Mouse (Mus musculus): ENCODE data around the gene Hes3.

Hes3 gene

GRCm38 (mm10) chr4:152260451-152260850 lies 31.0 kb downstream of the Hes3 start:
- in situ Hi-C loops (cut with MboI, MseI) = no loop called here

DNA sequence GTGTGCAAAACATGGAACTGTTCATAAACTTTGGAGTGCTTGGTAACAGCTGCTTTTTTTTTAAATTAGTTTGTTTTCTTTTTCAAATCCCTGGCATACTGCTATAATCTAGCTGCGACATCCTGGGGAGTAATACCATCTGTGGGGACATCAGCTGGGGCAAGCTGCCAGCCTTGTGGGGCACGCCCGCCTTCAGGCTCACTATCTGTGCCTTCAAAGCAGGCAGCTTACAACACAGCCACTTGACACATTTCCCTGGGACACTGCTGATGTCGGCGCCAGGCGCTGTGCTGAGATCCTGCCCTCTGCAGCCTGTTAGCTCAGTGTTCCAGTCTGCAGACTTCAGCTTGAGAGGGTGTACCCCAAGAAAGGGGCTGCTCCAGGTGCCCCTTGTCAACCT lies 34.4 kb downstream of the Hes3 start:
- in situ Hi-C loops (cut with MboI, MseI) = no loop called here

DNA sequence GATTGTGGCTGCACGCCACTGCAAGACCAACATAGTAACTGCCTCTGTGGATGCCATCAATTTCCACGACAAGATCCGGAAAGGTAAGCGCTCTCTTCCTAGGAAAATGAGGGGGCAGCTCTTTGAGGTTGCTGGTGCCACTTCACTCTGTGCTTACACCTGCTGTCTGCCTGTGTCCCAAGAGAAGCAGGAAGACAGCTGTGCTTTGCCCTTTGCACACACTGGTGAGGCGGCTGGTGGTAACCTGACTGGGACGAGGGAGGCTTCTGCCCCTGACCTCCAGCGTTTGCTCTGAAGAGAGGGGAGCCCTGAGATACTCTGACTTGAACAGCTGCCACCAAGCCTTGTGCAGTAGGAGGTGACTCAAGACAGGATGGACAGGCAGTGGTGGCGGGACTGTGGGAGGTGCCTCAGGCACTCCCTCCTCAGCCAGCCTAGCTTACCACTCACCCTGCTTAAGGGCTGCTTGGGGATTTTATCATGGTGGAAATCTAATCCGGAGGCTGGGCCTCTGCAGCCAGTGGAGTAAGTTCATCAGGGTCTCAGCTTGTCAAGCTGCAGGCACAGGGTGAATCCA lies 38.2 kb downstream of the Hes3 start:
- in situ Hi-C loops (cut with MboI, MseI) = no loop called here

- in situ Hi-C loops (cut with MboI, MseI) = no loop called here
Measured at GRCm38 (mm10) chr4:152250615-152251014, 40.8 kb downstream of the Hes3 start.

- in situ Hi-C loops (cut with MboI, MseI) = no loop called here
Measured at GRCm38 (mm10) chr4:152247195-152247594, 44.3 kb downstream of the Hes3 start.

- in situ Hi-C loops (cut with MboI, MseI) = no loop called here
Measured at GRCm38 (mm10) chr4:152246011-152246410, 45.5 kb downstream of the Hes3 start.

DNA sequence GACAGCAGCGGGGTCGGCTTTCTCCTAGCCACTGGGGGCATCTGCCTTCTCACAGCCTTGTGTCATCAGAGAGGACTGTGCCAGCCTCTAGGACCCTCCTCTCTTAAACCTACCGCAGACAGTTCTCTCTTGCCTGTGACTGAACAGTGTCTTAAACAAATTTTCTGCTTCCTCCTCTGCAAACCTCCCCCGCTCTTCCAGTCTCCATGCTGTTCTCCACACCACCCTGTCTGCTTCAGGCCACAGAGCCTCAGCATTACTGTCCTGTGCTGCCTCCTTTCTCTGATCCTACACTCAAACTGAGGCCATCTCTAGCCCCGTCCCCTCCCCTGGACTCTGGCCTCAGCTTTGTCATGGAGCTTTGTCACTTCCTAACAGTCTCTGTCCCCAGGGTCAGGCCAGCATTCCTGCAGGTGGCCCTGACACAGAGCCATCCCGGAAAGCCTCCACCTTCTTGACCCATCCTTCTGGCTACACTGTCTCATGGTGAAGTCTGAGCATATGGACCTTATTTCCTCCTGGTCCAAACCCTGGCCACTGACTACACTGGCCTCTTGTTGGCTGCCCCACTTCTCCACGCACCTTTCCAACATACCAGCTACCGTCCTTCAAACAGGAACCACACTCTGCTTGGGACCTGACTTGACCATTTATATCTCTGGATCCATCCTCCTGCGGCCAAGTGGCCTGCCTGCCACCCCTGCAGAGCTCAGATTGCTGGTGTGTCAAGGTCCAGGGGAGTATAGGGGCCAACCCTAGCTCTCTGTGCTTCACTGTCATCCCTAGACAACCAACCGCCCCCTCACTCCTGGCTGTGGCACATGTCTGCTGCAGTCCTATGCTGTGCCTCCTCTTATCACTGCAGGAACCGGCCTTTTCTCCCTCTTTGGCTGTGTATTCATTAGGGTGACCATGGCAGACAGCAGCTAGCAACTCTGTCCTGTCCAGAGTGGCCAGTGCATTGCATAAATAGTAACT lies 46.6 kb downstream of the Hes3 start:
- in situ Hi-C loops (cut with MboI, MseI) = no loop called here

DNA sequence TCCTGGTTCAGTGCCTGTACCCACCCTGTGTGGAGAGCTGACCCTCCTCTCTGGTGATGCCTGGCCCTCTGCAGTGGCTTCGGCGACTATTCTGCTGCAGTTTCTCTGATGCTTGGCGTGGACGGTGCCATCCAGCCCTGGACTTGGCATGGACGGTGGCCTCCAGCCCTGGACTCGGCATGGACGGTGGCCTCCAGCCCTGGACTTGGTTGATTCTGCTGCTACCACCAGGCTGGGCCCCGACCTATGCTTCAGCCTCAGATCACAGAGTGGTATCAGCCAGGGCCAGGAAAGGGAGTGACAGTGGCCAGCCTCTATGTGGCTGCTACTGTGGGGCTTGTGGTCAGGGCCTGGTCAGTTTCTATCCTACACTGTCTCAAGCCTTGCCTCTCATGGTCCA lies 47.5 kb downstream of the Hes3 start:
- in situ Hi-C loops (cut with MboI, MseI) = no loop called here

GRCm38 (mm10) chr4:152243241-152243891 lies 48.1 kb downstream of the Hes3 start:
- in situ Hi-C loops (cut with MboI, MseI) = no loop called here

DNA sequence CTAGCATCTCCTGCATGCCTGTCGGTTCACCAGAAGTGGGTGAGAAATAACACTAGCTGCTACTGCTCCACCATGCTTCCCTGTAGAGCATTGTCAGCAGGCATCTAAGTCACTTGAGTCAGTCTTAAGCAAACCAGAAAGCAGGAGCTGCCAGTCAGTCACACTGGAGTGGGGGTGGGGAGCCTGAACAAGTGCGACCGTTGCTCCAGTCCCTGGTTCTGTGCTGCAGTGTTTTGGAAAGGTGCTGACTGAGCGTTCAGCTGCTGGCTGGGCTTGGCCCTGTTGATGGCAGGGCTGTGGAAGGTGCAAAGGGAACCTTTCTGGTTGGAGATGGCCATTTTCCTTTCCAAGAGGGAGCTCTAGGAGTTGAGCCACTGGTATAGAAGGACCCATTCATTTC lies 51.5 kb downstream of the Hes3 start:
- in situ Hi-C loops (cut with MboI, MseI) = no loop called here
